18 mouse cellular contexts compared by ENCODE assay signal in the genomic region with DNA sequence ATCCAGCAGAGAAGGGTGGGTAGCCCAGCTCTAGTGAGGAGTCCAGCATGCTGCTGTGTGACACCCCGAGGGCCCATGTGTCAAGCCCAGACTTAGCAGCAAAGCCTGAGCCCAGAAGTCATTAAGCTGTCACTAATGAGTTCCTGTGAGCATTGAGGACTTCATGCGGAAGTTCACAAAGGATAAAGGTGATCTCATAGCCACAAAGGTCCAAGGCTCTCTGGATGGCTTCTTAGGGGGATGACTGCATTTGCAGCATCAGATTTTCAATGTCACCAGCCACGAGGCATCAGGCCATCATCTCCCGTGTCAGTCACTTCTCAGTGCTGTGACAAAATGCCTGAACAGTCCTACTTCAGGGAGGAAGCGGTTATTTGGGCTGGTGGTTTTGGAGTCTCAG.
"Had no signal": no experiment of that assay in that cellular context is flagged by ENCODE, and none has a peak within 500 bp of the region (broad histone marks: within the 10 kb centered on the region; RNA-seq: fewer than 3 reads in every experiment).

No protein-coding gene starts in this region.

- H3K9me3 ChIP-seq: midbrain, embryonic 10.5 days; stomach, embryonic 15.5 days had no signal

- H3K4me1 ChIP-seq: megakaryocyte, embryonic 14.5 days; midbrain, embryonic 10.5 days; midbrain, embryonic 13.5 days; stomach, embryonic 15.5 days had no signal

- H3K36me3 ChIP-seq: midbrain, embryonic 10.5 days; midbrain, embryonic 13.5 days; stomach, embryonic 15.5 days had no signal

- H3K9ac ChIP-seq: lung, embryonic 14.5 days; midbrain, embryonic 13.5 days; stomach, embryonic 15.5 days had no signal

- H3K4me2 ChIP-seq: liver, embryonic 11.5 days; lung, embryonic 14.5 days; midbrain, embryonic 13.5 days; stomach, embryonic 15.5 days had no signal

- ATAC-seq: intestine, postnatal 0 days; lung, postnatal 0 days; midbrain, embryonic 13.5 days; midbrain, embryonic 16.5 days had no signal

- H3K4me3 ChIP-seq: left cerebral cortex, adult 2 months; megakaryocyte, embryonic 14.5 days; midbrain, embryonic 10.5 days; midbrain, embryonic 13.5 days; myocyte; stomach, embryonic 15.5 days had no signal

- DNase-seq: kidney, adult 9 months; kidney, postnatal 25 days; layer of hippocampus, postnatal 36 days; lung, embryonic 14.5 days; right cerebral cortex, postnatal 25 days; spleen, adult 18-20 months; thymus, postnatal 25 days had no signal

- H3K27ac ChIP-seq: kidney, postnatal 0 days; left cerebral cortex, adult 2 months; midbrain, embryonic 10.5 days; midbrain, embryonic 13.5 days; stomach, embryonic 15.5 days had no signal

- H3K27me3 ChIP-seq: stomach, embryonic 15.5 days had no signal
